8 mouse cellular contexts compared by ENCODE assay signal in genomic region chr1:34891559-34892289, GRCm38 (mm10). TPM values are rescaled to one million over a fixed set of nuclear protein-coding genes. Genes with fewer than 3 reads are reported as not detected.
DNase-seq lines count a peak whose midpoint lies in the region; ATAC-seq and TF ChIP-seq lines count a peak whose summit lies in the region.

No protein-coding gene starts in this region.

- no peak overlapping the region for H3K4me3 ChIP-seq in heart, embryonic 14.5 days (ENCODE audit: control insufficient read depth in 1 of 2, insufficient read depth in 1 of 2, low read depth in 1 of 2, low read length in 2 of 2)
- no peak overlapping the region for H3K4me3 ChIP-seq in layer of hippocampus, adult 2 months
- no peak overlapping the region for H3K4me3 ChIP-seq in small intestine, adult 2 months (ENCODE audit: low read depth, low read length)

- TF ChIP-seq CTCF in layer of hippocampus, adult 2 months (conservative IDR thresholded peaks at IDR 0.05), result peak; percentile 96
- peak; percentile 53; the same call in 1 of the 2 replicates for TF ChIP-seq CTCF in small intestine, adult 2 months (IDR thresholded peaks at IDR 0.05; ENCODE audit: extremely low read depth, insufficient read length, insufficient replicate concordance, low read depth, low read length)

- DNase-seq in urinary bladder, postnatal 14 days (ENCODE audit: low spot score), result peak; percentile 36
- DNase-seq in urinary bladder, adult 18-20 months (ENCODE audit: low spot score in 2 of 2), result no peak
- peak; percentile 69 to 75 for DNase-seq in cerebellum, postnatal 25 days
- DNase-seq in layer of hippocampus, adult 2 months (ENCODE audit: low spot score in 2 of 2), result peak; percentile 61 to 67

- no peak for TF ChIP-seq POLR2A in small intestine, adult 2 months (IDR thresholded peaks at IDR 0.05; ENCODE audit: low read depth, low read length)

- no peak for ATAC-seq in heart, embryonic 14.5 days (ENCODE audit: insufficient number of reproducible peaks, insufficient read depth, low FRiP score, low read depth)
- ATAC-seq in megakaryocyte progenitor cell, adult 5-6 weeks (replicated peaks; ENCODE audit: poor library complexity), result peak; percentile 76
- no peak for ATAC-seq in granulocyte monocyte progenitor cell, adult 5-6 weeks (replicated peaks; ENCODE audit: poor library complexity, severe bottlenecking)

- H3K9ac ChIP-seq in heart, embryonic 14.5 days (ENCODE audit: low read length), result no peak overlapping the region

- WGBS in heart, embryonic 14.5 days, result 37% methylated on average over 14 of the region's 14 CpGs
- 51% methylated on average over 14 of the region's 14 CpGs for WGBS in small intestine, adult 2 months

- H3K27ac ChIP-seq in heart, embryonic 14.5 days (replicated peaks in 1 of 2; ENCODE audit: control insufficient read depth in 1 of 2, insufficient read depth in 1 of 2, low read depth in 2 of 2, low read length in 2 of 2), result no peak overlapping the region
- H3K27ac ChIP-seq in layer of hippocampus, adult 2 months, result no peak overlapping the region
- H3K27ac ChIP-seq in small intestine, adult 2 months (ENCODE audit: insufficient read depth, low read depth, low read length), result no peak overlapping the region

- no peaks in the 10 kb centered on the region for H3K9me3 ChIP-seq in heart, embryonic 14.5 days (ENCODE audit: control insufficient read depth, low read length)

- H3K4me1 ChIP-seq in heart, embryonic 14.5 days (ENCODE audit: control insufficient read depth in 2 of 2, insufficient read depth in 2 of 2, low read length in 2 of 2), result peaks cover 3% of the 10 kb centered on the region in 2 experiments; a peak in 1 of 4 replicates
- no peaks in the 10 kb centered on the region for H3K4me1 ChIP-seq in small intestine, adult 2 months (ENCODE audit: control insufficient read depth, insufficient read depth, insufficient read length, low read length)

- H3K27me3 ChIP-seq in heart, embryonic 14.5 days (ENCODE audit: control insufficient read depth, insufficient read depth, low read length), result peaks cover 5% of the 10 kb centered on the region; the same call in 1 of the 2 replicates
- H3K27me3 ChIP-seq in small intestine, adult 2 months (ENCODE audit: control insufficient read depth, insufficient read depth, low read length), result no peaks in the 10 kb centered on the region

- peak overlapping the region; percentile 34 for H3K4me2 ChIP-seq in heart, embryonic 14.5 days (ENCODE audit: low read length)

- no peaks in the 10 kb centered on the region for H3K36me3 ChIP-seq in heart, embryonic 14.5 days (ENCODE audit: control insufficient read depth, insufficient read depth, low read length)
- no peaks in the 10 kb centered on the region for H3K36me3 ChIP-seq in small intestine, adult 2 months (ENCODE audit: control insufficient read depth, insufficient read depth, low read length)

RNA-seq across cellular contexts. Expression of gene Plekhb2, which starts 41.9 kb away (rescaled TPM):
- 57.9 and 61.8 TPM in 2 replicates for polyA plus RNA-seq in heart, embryonic 14.5 days (2014; fragmentation: Nextera tagmentation; extraction: Ambion mirVana)
- total RNA-seq in layer of hippocampus, adult 2 months (2021), result 100 to 1,000 TPM; 189 to 208 TPM
- 37.4 and 42.1 TPM in 2 replicates for total RNA-seq in megakaryocyte progenitor cell, adult 5-6 weeks (2015)
- 15.9 and 16.1 TPM in 2 replicates for total RNA-seq in megakaryocyte progenitor cell, adult 5-6 weeks (2017)
- polyA plus RNA-seq in small intestine, adult 2 months (2012; rRNA removed), result 120 and 196 TPM in 2 replicates
- 26.0 and 29.6 TPM in 2 replicates for total RNA-seq in granulocyte monocyte progenitor cell, adult 5-6 weeks (2014; fragmentation: Nextera tagmentation)
- 16.4 and 19.3 TPM in 2 replicates for total RNA-seq in granulocyte monocyte progenitor cell, adult 5-6 weeks (2017)

RNA-seq across cellular contexts. Expression of gene Fam168b, which starts 48.9 kb away (rescaled TPM):
- polyA plus RNA-seq in heart, embryonic 14.5 days (2014; fragmentation: Nextera tagmentation; extraction: Ambion mirVana), result 36.1 and 36.9 TPM in 2 replicates
- 100 to 1,000 TPM; 223 to 226 TPM for total RNA-seq in layer of hippocampus, adult 2 months (2021)
- total RNA-seq in megakaryocyte progenitor cell, adult 5-6 weeks (2015), result 27.1 and 34.8 TPM in 2 replicates
- 51.7 and 52.5 TPM in 2 replicates for total RNA-seq in megakaryocyte progenitor cell, adult 5-6 weeks (2017)
- polyA plus RNA-seq in small intestine, adult 2 months (2012; rRNA removed), result 183 and 296 TPM in 2 replicates
- total RNA-seq in granulocyte monocyte progenitor cell, adult 5-6 weeks (2014; fragmentation: Nextera tagmentation), result 45.7 and 55.5 TPM in 2 replicates
- 54.2 and 59.6 TPM in 2 replicates for total RNA-seq in granulocyte monocyte progenitor cell, adult 5-6 weeks (2017)

Comparison
In these comparisons a context has a peak if more than half of its experiments do, and no peak if none do; other contexts are left out.
1. DNase-seq: peak in urinary bladder, postnatal 14 days (single experiment), cerebellum, postnatal 25 days (2 of 2) and layer of hippocampus, adult 2 months (2 of 2); none in urinary bladder, adult 18-20 months (0 of 2).
2. RNA of gene Plekhb2, which starts 41.9 kb away (total RNA-seq): 189 to 208 TPM in layer of hippocampus, adult 2 months; 15.9 to 42.1 TPM in megakaryocyte progenitor cell, adult 5-6 weeks and 16.4 to 29.6 TPM in granulocyte monocyte progenitor cell, adult 5-6 weeks; every median in the first group is over 4 times any median in the second.